Mouse (Mus musculus) liver, adult 2 months (tissue): ENCODE results near the gene Hoxc4. TPM values are rescaled to one million over a fixed set of nuclear protein-coding genes. Genes with fewer than 3 reads are reported as not detected.

Experiments used
- DNase-seq: peaks from one replicate; pipeline ENCODE4 v3.0.0-alpha.2; 2011; ENCODE audit warnings: low read depth, low spot score; ENCODE audit errors: extremely low read depth
- H3K27ac ChIP-seq: fragments of 200-500 bp; replicated peaks from 2 replicates; pipeline ENCODE4 v1.5.1; 2012; ENCODE audit warnings: low read depth, mild to moderate bottlenecking, control low read depth, inconsistent platforms, low read length; ENCODE audit not compliant: insufficient read depth
- H3K27me3 ChIP-seq: fragments of 200-500 bp; 2 replicates; pipeline ENCODE4 v1.6.1; 2012; ENCODE audit warnings: mild to moderate bottlenecking, moderate library complexity, low read length, inconsistent platforms; ENCODE audit not compliant: control insufficient read depth, insufficient read depth
- H3K36me3 ChIP-seq: fragments of 200-500 bp; 2 replicates; pipeline ENCODE4 v1.6.1; 2012; ENCODE audit warnings: low read length, inconsistent platforms; ENCODE audit not compliant: control insufficient read depth, insufficient read depth
- H3K4me1 ChIP-seq: fragments of 200-500 bp; 2 replicates; pipeline ENCODE4 v1.6.1; 2011; ENCODE audit warnings: low read length; ENCODE audit not compliant: control insufficient read depth, insufficient read depth
- H3K4me3 ChIP-seq: fragments of 200-500 bp; 2 replicates; pipeline ENCODE4 v1.5.1; 2011; ENCODE audit warnings: low read depth, mild to moderate bottlenecking, control low read depth, low read length, moderate library complexity; ENCODE audit not compliant: insufficient read depth
- H3K79me2 ChIP-seq: fragments of 200-500 bp; 2 replicates; pipeline ENCODE4 v1.6.1; 2012; ENCODE audit warnings: inconsistent platforms, mild to moderate bottlenecking, low read length, moderate library complexity; ENCODE audit not compliant: control insufficient read depth, insufficient read depth
- H3K9ac ChIP-seq: fragments of 200-500 bp; 2 replicates; pipeline ENCODE4 v1.6.1; 2012; ENCODE audit warnings: low read depth, mild to moderate bottlenecking, control low read depth, inconsistent platforms, low read length
- CTCF ChIP-seq: fragments of 200-500 bp; IDR thresholded peaks from 2 replicates; pipeline ENCODE4 v1.5.1; 2011; ENCODE audit warnings: low read depth, low read length, control low read depth
- POLR2A ChIP-seq: fragments of 200-500 bp; IDR thresholded peaks from 2 replicates; pipeline ENCODE4 v1.6.1; 2011; ENCODE audit warnings: low read length, control low read depth; ENCODE audit not compliant: insufficient read depth; ENCODE audit errors: extremely low read depth
- WGBS: fragments of 180-500 bp; shearing (Covaris S2); methylation state at CpG from one replicate; pipeline ENCODE4 v1.1.7; 2018; 5-methylcytosine and 5-hydroxymethylcytosine counted together
- polyA plus RNA-seq: library from polyadenylated mRNA; depleted of rRNA; stranded (reverse); fragments of >200 nt; gene quantifications from 2 replicates; pipeline ENCODE4 v1.2.3, GENCODE M21; 2012
- total RNA-seq: library from RNA; depleted of rRNA; stranded (reverse); fragments of >200 nt; gene quantifications from 2 replicates; pipeline ENCODE4 v1.2.3, GENCODE M21; 2014

The Hoxc4 gene
- total and polyA plus RNA-seq, 2 experiments = not detected

DNA sequence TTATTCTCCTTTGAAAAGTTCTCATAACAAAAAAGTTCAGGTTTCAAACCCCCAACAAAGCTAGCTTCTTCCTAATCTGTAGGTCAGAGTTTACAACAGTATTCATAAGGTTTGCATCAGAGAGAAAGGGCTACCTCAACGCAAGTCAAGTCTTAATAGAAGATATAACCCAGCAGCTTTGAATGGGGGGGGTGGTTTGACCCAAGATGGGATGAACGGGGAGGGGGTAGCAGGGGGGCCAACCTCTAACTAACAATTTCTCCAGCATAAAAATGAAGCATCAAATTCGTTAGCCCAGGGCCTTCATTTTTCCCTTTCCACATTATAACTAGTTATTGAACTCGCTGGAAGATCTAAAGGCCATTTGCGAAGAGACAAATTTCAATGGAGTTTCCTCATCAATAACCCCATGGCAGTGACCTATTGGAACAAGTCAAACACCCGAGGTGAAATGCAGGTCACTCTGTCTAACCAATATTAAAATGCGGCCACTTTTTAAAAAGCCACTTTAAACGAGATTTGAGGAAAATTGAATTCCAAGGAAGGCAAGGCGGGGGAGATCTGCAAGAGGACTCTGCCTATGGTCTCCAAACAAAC, 10.3 kb downstream of the Hoxc4 start:
- H3K9ac ChIP-seq = no peak overlapping the region
- H3K27me3 ChIP-seq = peaks cover 23% of the 10 kb centered on the region
- WGBS = 32% methylated on average over 9 of the region's 9 CpGs
- no peaks in the 10 kb centered on the region for H3K79me2 ChIP-seq
- H3K4me1 ChIP-seq = no peaks in the 10 kb centered on the region
- no peak for TF ChIP-seq CTCF
- TF ChIP-seq POLR2A = no peak
- H3K4me3 ChIP-seq = no peak overlapping the region
- no peak overlapping the region for H3K27ac ChIP-seq
- no peaks in the 10 kb centered on the region for H3K36me3 ChIP-seq
- no peak for DNase-seq

DNA sequence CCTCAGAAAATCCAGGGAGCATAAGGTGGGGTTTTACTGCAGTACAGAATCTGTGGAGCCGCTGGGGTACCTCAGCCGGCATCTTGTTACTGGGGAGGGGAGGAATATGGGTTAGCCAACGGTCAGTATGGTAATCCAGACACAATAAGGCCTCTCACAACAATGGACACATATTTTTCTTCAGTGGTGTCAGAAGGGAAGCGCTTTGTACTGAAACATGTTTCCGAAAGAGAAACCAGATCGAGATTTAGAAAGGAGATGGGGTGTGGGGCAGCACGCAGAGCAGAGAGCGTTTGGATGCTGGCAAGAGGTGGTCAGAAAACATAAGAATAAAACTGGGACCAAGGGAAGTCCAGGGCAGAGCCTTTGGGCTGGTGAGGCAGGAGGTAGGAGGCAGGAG, 11.4 kb downstream of the Hoxc4 start:
- no peak for DNase-seq
- Histone ChIP-seq H3K27ac (no peak overlapping the region), H3K4me1 (no peaks in the 10 kb centered on the region), H3K9ac (no peak overlapping the region), H3K36me3 (no peaks in the 10 kb centered on the region), H3K79me2 (no peaks in the 10 kb centered on the region), H3K4me3 (no peak overlapping the region), H3K27me3 (peaks cover 32% of the 10 kb centered on the region)
- WGBS = 20% methylated on average over 8 of the region's 8 CpGs
- TF ChIP-seq CTCF (no peak), POLR2A (no peak)

DNA sequence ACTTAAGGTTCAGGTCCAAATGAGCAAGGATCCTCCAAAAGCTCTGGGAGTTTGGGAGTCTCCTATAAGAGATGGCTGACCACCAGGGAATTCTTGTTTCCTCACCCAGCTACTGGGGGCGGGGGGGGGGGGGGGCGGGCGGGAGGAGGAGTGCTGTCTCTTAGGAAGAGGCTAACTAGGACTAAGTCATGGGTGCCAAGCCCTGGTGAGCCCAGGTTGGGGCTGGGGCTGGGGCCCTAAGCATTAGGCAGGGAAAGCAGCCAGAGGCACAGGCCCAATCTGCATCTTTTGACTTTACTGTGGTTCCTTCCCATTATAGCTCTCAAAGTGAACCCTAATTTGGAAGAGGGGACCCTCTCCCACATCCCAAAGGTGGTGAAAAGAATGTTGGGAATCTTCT, 13.4 kb downstream of the Hoxc4 start:
- H3K27ac ChIP-seq = no peak overlapping the region
- 0% methylated on average over 2 of the region's 3 CpGs for WGBS
- TF ChIP-seq POLR2A = no peak
- TF ChIP-seq CTCF = no peak
- peaks cover 30% of the 10 kb centered on the region; the same call in 1 of the 2 replicates for H3K27me3 ChIP-seq
- H3K79me2 ChIP-seq = no peaks in the 10 kb centered on the region
- H3K9ac ChIP-seq = no peak overlapping the region
- DNase-seq = no peak
- H3K4me3 ChIP-seq = no peak overlapping the region
- no peaks in the 10 kb centered on the region for H3K4me1 ChIP-seq
- H3K36me3 ChIP-seq = no peaks in the 10 kb centered on the region

DNA sequence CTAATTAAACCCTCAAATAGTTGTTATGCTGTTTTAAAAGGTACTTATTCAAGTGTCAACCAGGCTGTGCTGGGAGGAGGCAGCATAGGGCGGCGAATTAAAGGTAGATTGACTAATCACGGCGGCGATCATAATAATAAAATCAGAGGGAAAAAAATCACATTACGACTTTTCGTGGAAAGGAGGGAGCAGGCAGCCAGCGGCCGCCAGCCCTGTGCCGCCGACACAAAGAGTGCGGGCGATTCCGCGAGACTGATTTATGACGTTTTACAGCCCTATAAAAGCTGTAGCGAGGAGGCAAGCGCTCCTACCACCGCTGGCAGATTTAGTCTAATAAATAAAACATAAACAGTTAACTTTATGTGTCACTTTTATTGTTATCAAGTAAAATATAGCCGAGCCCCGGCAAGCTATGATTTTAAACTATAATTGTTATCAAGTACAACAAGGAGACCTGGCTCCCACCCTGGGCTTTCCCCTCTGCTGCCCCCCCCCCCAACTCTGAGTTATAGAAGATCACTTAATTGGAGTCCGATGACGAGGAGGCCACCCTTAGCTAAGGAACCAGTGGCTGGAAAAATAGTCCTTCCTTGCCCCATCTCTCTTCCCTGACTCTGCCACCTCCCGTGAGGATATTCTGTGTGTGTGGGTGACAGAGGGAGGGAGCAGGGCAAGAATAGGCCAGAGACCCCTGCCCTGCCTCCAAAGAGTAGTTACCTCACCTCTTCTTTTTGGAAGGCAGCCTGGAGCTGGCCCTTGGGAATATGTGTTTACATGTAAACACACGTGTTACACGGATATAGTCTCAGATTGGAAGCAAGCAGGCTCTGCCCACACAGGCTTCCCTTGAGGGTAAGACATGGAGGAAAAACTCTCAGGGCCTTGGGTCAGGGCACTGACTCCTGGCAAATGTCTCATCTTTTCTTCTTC, 14.2 kb downstream of the Hoxc4 start:
- TF ChIP-seq CTCF (no peak), POLR2A (no peak)
- Histone ChIP-seq H3K36me3 (no peaks in the 10 kb centered on the region), H3K27ac (no peak overlapping the region), H3K27me3 (peaks cover 31% of the 10 kb centered on the region; the same call in 1 of the 2 replicates), H3K9ac (no peak overlapping the region), H3K79me2 (no peaks in the 10 kb centered on the region), H3K4me3 (no peak overlapping the region), H3K4me1 (no peaks in the 10 kb centered on the region)
- WGBS = 3% methylated on average over 26 of the region's 26 CpGs
- DNase-seq = no peak

DNA sequence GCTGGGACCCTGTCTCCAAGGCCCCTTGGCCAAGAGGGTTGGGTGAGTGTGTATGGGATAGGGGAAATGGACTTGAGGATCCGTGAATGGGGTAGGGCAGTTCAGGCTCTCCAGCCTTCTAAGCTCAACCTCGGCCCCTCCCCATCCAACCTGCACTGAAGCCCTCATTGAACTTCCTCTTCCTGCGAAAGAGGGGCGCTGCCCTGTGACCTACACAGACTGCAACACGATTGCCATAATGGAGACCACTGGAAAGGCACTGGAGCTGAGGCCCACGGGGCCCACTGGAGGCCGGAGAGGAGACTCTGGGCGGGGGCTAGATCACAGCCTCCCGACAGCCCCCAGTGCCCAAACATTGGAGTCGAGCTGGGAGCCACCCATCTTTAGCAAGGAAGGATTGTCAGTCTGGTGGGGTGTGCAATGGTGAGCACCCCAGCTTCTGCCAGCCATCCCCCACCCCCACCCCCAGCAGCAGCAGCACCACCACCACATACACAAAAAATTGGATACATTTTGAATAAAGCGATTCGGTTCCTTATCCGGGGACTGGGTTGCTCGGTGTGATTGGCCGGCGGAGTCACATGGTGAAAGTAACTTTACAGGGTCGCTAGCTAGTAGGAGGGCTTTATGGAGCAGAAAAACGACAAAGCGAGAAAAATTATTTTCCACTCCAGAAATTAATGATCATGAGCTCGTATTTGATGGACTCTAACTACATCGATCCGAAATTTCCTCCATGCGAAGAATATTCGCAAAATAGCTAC, 15.5 kb downstream of the Hoxc4 start:
- no peak for DNase-seq
- peaks cover 34% of the 10 kb centered on the region; the same call in 1 of the 2 replicates for H3K27me3 ChIP-seq
- no peak overlapping the region for H3K27ac ChIP-seq
- no peaks in the 10 kb centered on the region for H3K4me1 ChIP-seq
- no peaks in the 10 kb centered on the region for H3K79me2 ChIP-seq
- no peak overlapping the region for H3K9ac ChIP-seq
- 2% methylated on average over 24 of the region's 24 CpGs for WGBS
- H3K36me3 ChIP-seq = no peaks in the 10 kb centered on the region
- H3K4me3 ChIP-seq = no peak overlapping the region
- TF ChIP-seq CTCF = no peak
- TF ChIP-seq POLR2A = no peak
